Mouse (Mus musculus) cerebellum, adult 11-12 months (tissue): ENCODE data around the gene Pdxp.
A peak's percentile ranks its signal among the peaks of the same experiment; 100 is the strongest.
"Not testable (repeated sequence)": the region's sequence is repeated elsewhere in the genome, so short reads cannot be mapped to it uniquely, and the experiment has no call there.

ENCODE experiments used
- DNase-seq: peaks from one replicate; pipeline ENCODE4 v3.0.0; 2022

The Pdxp gene

DNA sequence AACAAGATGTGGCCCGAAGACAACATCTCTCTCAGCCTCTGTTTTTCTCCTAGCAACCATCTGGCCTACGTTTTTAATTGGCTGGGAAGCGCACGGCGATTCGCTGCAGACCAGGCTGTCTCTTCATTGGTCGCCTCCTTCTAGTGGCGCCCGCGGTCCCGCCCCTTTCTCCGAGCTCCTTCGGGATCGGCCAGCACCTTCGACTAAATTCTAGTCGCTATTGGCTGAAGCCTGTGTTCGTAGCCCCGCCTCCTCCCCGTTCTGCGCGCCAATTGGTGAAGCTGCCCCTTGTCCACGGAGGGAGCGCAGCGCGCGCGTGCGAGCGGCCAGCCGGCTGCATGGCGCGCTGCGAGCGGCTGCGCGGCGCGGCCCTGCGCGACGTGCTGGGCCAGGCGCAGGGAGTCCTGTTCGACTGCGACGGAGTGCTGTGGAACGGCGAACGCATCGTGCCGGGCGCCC lies at the start of gene Pdxp:
Pdxp (plus strand) TSS at position 288 of the 459 bp plus-strand sequence.
- DNase-seq: peak; percentile 99

DNA sequence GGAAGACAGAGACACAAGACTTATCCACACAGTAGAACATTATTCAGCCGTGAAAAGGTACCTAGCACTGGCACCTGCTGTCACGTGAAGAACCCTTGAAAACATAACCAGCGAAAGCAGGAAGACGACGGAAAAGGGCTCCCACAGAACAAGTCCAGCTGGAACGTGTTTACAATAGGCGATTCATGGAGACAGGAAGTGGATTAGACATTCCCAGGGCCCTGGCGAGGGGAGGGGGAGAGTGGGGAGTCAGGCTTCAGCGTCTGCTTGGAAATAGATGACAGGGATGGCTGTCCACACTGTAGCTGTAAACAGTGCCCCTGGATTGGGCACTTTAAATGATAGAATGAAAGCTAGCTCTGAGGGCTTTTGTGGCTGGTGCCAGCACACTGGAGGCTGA lies 45.3 kb upstream of the Pdxp start:
- DNase-seq: no peak

DNA sequence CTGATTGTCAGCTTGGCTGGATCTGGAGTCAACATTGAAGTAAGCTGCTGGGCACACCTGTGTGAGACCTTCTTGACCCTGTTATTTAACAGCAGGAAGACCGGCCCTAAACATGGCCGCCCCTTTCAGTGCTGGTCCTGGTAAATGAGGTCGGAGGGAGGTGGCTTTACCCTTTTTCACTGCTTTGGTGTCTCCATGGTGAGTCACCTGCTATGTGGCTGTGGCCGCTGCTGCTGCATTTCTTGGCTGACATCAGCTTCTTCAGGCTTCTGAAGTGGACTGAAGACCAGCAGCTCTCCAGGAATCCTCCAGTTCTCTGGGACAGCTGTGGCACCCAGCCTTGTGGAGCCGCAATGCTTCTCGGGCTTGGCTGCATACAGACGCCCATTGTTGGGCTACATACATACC lies 44.9 kb upstream of the Pdxp start:
- DNase-seq: no peak

DNA sequence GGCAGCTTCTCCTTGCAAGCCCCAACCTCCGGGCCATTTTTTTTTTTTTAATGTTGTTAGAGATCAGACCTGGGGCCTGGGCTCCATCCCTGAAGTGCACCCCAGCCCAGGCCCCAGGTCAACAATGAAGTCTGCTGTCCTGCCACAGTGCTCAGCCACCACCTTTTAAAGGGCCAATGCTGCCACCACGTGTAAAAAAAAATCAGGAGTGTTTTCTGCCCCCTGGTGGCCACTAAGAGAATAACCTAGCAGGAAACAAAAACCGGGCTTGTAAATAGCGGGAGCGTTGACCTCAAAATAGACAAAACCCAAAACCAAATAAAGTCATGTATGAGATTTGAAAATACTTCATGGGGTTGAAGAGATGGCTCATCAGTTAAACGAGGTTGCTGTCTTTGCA lies 43.9 kb upstream of the Pdxp start:
- no peak for DNase-seq

DNA sequence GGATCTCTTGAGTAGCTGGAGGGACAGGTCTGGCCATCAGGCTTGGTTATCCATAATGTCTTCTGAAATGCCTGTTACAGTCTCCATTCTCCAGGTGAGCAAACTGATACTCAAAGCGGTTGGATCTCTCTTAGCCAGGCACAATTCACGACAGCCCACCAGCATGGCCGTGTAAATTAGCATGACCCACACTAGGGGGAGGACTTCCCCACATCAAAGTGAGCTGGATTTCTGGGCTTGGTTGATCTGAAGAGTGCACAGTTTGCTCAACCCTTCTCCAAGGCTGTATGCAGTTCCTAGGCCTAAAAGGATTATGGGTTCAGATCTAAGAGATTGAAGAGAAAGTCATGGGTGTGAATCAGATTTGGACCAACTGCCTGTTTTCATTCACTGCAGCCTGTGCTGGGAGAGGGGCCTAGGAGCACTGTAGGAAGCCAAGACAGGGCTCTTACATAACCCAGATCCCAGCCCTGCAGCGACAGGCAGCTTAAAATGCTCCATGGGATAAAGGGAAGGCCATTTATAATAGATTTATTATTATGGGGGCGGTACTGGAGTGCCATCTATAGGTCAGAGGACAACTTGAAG lies 41.6 kb upstream of the Pdxp start:
- no peak for DNase-seq

DNA sequence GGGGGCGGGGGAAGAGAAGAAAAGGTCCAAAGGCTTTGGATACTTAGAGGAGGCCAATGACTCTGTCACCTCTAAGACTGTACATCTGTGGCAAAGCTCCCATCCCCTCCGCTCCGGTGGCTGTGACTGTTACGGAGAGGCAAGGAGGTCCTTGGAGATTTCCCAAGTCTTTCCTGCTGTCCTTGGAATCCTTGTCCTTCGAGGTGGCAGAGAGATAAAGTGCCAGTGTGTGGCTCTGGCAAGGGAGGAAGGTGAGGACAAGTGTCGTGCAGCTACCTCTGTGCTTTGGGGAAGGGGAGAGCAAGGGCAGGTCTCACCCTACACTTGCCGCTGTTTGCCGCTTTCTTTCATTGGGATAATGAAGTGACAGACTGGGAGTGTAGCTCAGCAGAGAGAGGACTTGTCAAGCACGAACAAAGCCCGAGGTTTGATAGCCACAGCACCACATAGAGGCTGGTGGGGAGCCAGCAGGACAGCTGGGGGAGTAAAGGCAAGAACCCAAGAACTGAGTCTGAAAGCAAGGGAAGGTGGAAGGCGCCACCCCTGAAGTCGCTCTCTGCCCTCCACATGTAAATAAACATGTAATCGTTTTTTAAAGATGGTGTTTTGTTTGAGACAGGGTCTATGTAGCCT lies 39.8 kb upstream of the Pdxp start:
- no peak for DNase-seq

DNA sequence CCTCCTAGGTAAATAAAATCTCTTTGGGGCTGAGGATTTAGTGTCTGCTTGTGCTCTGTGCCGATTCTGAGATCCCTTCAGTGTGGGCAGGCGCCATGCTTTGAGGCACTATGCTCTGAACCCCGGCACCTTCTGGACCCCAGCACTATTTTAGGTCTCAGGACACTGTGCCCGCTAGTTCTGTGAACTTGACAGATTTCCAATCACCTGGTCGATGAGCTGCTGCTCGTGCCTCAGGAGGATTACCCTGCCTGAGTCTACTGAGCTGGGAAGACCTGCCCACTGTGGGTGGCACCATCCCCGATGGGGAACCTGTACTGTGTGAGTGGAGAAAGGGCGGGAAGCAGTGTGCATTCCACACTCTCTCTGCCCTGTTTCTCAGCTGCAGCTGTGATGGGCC lies 38.7 kb upstream of the Pdxp start:
- no peak for DNase-seq

DNA sequence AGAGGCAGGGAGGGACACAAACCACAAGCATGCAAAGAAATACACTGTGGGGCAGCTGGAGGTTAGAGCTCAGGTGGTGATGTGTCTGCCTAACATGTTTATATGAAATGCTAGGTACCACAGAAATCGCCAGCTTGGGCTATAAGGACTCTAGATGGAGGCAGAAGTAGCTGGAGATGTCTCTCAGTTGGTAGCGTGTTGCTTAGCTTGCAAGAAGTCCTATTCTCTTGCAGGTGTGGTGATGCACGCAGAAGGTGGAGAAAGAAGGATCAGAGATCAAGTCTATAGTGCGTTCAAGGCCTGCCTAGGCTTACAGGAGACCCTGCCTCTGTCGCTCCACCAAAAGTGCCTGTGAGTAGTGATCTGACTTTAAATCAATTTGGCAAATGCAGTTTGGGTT lies 38.2 kb upstream of the Pdxp start:
- no peak for DNase-seq

DNA sequence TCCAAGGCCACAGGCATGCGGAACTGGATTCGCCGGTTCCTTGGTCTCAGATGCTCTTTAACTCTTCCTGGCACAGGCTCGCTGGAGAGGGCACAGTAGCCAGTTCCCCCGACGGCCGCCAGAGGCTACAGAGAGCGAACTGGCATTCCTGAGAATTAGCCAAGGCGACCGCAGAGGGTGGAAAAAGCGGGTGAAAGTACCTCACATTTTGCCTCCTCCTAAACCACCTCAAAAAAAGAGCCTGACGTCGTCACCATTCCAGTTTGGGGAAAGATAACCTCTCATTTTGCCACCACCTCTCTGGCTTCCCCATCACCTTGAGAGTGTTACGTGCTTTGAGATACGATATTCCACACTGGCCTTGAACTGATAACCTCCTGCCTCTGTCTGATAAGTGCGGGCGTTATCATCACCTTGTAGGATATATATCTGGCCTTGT lies 37.4 kb upstream of the Pdxp start:
- DNase-seq: peak; percentile 87

DNA sequence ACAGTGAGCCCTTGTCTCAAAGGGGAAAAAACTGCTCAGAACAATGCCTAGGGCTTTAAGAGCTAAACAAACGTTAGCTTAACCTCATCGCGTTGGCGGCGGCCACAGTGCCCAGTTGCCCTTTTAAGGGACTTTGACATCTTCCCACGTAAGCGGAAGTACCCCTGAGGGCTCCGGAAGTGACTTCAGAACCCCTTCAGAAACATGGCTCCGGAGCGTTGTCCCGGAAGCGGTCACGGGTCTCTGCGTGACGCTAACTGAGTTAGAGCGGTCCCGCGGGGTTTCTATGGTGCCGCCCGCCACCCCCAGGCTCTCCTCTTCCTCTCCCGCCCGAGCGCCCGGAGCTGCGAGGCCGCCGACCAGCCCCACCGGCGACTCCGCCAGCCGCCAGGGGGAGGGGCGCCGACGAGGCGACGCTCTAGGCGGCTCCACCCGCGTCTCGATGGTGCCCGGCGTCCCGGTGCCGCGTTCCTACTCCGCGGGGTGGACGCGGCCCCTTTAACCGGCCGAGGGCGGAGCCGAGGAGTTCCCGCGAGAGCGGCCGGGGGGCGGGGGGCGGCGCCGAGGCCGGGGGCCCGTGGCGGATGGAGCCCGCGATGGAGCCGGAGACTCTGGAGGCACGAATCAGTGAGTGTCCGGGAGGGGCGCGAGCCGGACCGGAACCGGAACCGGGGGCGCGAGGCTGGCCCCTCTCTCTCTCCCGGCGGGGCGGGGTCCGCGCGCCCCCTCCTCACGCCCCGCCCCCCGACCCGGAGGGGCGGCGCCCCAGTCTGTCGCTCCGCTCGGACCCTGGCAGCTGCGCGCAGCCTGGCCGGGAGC lies 36.5 kb upstream of the Pdxp start, which contains the start of gene Gga1:
Gga1 (plus strand) TSS at position 200 of the 819 bp plus-strand sequence.
- DNase-seq: peak; percentile 95

DNA sequence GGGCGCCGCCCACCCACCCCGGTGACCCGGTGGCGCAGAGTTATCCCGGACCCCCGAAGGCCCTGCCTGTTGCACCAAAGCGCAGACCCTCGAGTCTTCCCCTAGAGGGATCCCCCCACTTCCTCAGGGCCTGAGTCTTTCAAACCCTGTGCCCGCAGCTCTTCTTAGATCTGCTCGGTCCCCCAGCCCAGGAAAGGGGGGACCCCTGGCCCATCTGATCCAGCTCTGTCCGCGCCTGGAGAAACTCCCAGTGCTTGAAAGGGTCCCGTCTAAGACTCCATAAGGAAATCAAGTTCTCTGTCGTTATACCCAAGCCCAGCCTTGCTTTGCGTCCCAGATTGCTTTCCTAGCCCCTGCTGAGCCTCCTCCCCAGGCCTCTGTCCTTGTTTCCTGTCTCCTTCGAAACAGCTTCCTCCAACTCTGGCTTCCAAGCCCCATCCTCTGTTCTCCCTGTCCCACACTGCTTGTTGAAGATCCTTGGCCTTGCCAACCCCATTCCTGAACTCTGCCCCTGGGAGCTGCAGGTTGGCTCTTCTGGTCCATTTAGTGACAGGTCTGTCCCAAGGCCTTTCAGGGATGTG lies 35.8 kb upstream of the Pdxp start:
- DNase-seq: no peak

DNA sequence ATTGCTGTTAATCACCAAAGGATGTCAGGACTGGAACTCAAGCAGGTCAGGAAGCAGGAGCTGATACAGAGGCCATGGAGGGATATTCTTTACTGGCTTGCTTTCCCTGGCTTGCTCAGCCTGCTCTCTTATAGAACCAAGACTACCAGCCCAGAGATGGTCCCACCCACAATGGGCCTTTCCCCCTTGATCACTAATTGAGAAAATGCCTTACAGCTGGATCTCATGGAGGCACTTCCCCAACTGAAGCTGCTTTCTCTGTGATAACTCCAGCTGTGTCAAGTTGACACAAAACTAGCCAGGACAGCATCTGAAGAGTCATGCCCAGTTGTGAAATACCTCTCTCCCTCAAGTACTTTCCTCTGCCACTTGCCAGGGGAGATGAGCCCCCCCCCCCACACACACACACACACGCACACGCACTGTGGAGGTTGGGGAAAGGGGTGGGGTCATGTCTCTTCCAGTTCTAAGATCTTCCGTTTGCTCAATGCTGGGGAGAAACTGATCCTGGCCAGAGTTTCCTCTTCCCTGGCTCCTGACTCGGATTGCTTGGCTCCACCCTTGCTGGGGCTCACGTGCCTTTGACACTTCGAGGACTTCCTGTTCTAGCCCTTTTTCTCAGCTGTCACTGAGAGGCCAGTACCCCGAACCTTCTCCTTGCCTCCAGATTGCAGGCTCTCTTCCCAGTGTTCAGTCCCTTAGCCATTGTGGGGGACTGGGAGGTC lies 34.8 kb upstream of the Pdxp start:
- DNase-seq: not testable (repeated sequence)

DNA sequence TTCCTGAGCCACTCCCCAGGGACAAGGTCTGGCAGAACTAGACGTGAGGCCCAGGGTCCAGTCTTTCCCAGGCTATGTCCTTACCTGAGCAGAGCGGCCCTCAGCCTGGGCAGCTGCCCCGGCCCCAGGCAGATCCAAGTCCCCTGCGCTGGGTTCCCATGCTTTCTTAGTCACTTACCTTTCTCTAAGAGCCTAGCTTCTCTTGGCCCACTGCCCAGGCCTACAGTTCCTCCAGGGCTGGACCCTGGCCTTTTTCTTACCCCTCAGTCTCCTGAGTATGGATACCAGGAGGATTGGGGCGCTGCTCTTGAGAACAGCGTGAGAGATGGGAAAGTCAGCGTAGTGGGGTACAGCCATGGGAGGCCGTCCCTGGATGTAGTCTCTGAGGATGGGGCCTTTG lies 33.3 kb upstream of the Pdxp start:
- no peak for DNase-seq

DNA sequence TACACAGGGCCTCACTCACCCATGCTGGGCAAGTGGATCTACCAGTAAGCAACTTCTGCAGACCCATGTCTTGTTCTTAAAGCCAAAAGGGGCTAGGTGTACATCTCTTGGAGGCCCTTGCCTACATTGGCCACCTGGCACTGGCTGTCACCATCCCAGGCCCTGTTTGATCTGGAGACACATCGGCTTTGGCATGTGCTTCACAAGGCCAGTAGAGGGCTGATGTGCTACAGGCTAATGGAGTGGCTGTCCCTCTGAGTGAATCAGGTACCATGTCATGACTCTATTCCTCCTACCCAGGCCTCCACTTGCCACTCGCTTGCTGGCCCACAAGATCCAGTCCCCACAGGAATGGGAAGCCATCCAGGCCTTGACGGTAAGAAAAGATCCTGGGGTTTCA lies 31.9 kb upstream of the Pdxp start:
- DNase-seq: no peak

DNA sequence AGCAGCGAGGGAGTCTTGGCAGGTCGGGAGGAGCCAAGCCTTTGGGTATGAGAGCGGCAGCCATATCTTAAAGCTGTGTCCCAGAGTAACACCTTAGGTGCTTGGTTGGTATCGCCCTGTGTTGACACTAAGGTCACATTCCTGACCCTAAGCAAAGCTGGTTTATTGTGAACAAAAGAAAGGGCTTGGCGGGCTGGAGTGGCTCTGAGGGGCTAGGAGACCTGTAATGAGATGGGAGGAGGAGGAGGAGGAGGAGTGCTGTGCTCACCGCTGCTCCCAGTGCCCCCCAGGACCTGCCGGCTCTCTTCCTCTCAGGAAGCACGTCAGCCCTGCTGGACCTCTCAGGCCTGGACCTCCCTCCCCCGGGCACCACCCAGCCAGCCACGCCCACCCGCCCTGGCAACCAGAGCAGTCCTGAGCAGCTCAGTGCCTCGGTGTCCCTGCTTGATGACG lies 24.3 kb upstream of the Pdxp start:
- no peak for DNase-seq

DNA sequence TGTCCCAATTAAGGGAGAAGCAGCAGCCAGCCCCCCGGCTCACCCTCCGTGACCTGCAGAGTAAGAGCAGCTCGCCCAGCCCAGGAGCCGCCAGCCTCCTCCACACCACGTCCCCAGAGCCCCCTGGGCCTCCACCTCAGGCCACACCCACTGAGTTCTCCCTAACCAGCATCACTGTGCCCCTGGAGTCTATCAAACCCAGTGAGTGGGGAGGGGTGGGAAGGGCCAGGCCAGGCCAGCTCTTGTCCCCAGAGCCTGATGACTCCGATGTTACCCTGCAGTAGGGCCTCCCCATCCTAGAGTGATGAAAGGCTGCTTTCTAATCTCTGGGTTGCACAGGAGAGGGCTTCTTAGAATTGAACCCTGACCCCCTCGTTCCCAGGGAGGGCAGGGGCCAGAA lies 21.3 kb upstream of the Pdxp start:
- no peak for DNase-seq

DNA sequence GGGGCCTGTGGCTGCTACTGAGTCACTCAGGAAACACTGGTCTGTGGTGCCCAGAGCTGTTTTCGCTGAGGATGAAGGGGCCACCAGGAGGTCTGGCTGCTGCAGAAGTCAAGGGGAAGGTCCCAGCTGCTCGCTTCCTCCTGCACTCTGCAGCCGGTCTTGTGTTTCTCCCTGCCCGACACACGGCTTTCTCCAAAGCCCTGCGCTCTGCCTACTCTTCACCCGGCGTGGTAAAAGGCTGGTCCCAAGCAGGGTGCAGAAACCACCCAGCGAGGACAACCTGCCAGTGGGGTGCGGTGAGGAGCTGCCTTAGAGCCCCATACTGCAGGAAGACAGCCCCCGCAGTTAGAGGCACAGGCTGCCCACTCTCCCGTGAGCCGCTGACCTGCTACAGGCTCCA lies 19.0 kb upstream of the Pdxp start:
- DNase-seq: no peak

DNA sequence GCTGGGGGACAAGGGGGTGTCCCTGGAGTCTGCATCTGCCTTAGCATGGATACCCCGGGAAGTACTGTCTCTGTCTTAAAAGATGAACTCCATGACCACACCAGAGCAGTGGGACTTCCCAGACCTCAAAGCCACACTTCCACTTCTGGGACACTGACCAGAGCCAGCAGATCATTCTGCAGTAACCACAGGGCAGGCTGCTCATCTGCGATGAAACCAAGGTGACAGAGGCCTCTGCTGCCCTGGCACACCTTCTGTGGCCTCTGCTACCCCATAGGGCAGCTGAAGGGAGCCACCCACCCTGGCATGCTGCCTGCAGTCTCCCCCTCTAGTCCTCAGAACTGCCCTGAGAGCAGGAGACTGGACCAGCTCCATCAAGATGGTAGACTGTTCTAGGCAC lies 18.0 kb upstream of the Pdxp start:
- no peak for DNase-seq

DNA sequence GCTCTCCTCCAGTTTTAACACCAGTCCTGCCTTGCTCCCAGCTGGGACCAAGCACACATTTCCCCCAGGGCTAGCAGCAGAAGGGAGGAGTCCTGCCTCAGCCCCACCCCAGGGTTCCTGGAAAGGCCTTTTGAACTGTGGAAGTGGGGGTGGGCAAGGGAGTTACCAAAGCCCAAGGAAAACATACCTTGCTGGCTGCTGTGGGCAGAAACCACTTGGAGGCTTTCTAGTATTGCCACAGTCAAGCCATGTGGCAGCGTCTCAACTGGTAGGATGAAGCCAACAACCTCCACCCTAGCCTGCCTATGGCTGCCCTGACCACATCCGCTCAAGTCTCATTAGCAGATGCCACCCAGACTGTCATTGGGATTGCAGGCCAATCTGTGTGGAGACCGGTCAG lies 17.6 kb upstream of the Pdxp start:
- no peak for DNase-seq

DNA sequence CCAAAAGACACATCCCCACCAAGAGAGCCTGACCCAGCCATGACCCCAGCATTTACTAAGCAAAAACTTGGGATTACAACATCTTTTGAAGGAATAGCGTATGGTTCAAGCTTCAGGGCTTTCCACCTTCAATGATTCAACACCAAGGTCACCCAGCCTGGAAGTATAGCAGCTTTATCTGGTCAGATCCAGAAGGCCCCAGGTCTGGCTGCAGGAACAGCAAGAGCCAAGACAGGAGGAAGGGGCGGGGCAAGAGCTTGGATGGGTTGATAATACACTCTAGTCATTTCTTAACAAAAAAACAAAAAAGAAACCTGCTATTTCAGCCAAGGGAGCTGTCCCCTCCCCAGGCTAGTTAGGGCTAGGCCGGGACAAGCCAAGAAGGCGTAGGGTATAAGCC lies 16.2 kb upstream of the Pdxp start:
- no peak for DNase-seq

DNA sequence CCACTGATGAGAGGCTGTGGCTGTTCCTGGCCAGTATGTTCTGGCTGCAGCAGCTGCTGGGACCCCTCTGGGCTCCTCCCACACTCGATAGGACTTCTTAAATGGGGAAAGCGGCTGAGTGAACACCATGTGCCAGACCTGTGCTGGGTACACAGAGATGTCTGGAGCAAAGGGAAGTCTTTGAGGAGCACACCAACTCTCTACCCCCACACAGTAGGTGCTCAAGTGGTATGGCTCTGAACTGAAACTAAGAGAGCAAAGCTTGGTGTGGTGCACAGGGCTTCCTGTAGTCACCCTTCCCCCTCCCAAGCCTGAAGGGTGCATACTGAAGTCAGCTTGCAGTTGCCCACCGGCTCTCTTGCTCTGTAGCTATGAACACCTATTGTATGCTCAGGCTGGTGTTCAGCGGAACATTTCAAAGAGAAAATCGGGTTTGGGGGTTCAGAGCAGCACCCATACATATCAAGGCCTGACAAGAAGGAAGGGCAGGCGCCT lies 15.2 kb upstream of the Pdxp start:
- no peak for DNase-seq

DNA sequence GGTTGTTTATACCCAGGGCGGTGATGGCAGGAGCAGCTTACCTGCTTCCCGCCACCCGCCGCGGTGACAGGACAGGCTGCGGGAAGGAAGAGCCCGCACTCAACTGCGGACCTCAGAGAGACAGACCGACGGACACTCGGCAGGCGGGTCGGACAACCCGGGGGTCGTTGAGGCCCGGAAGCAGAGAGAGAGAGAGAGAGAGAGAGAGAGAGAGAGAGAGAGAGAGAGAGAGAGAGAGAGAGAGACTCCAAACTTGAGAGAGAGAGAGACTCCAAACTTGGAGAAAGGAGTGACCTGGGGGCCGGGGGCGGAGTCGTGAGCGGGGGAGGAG lies 14.3 kb upstream of the Pdxp start, which contains the start of gene Gm49510:
Gm49510 (plus strand) TSS at position 259 of the 331 bp plus-strand sequence.
- no peak for DNase-seq
